In genomic region chr11:79710868-79711765, GRCm38 (mm10) we compare ENCODE assay signal across 7 mouse cellular contexts.
DNase-seq lines count a peak whose midpoint lies in the region; ATAC-seq and TF ChIP-seq lines count a peak whose summit lies in the region.

No protein-coding gene starts in this region.

- H3K27ac ChIP-seq in heart, adult 2 months: peak overlapping the region; percentile 81
- H3K27ac ChIP-seq in kidney, adult 2 months (ENCODE audit: insufficient read depth, low read depth, low read length): peak overlapping the region; percentile 84
- H3K27ac ChIP-seq in limb, embryonic 15.5 days: peak overlapping the region; percentile 82
- H3K27ac ChIP-seq in midbrain, embryonic 16.5 days (ENCODE audit: low read length): no peak overlapping the region

- DNase-seq in adrenal gland, adult 8-10 months: peak; percentile 83
- peak; percentile 90 for DNase-seq in embryo, embryonic 11 days
- peak; percentile 92 to 93 for DNase-seq in heart, adult 2 months
- DNase-seq in kidney, adult 2 months: peak; percentile 93
- peak; percentile 58 to 80 for DNase-seq in spleen, postnatal 10 days (ENCODE audit: low spot score in 2 of 2)

- peak overlapping the region; percentile 83 for H3K4me3 ChIP-seq in heart, adult 2 months
- peak overlapping the region; percentile 77 for H3K4me3 ChIP-seq in kidney, adult 2 months (ENCODE audit: insufficient read depth, low read depth, low read length)
- peak overlapping the region; percentile 77 for H3K4me3 ChIP-seq in limb, embryonic 15.5 days
- peak overlapping the region; percentile 63 for H3K4me3 ChIP-seq in midbrain, embryonic 16.5 days (ENCODE audit: low read depth, low read length)

- TF ChIP-seq CTCF in heart, adult 2 months (IDR thresholded peaks at IDR 0.05): peak; percentile 95; the same call in 1 of the 2 replicates
- TF ChIP-seq CTCF in kidney, adult 2 months (conservative IDR thresholded peaks at IDR 0.05; ENCODE audit: insufficient read depth, insufficient read length, low read depth, low read length): peak; percentile 63

- H3K27me3 ChIP-seq in heart, adult 2 months (ENCODE audit: control insufficient read depth, insufficient read depth, low read length): peaks cover 2% of the 10 kb centered on the region; the same call in 1 of the 2 replicates
- no peaks in the 10 kb centered on the region for H3K27me3 ChIP-seq in kidney, adult 2 months (replicated peaks; ENCODE audit: control insufficient read depth, insufficient read depth, low read length)
- peaks cover 28% of the 10 kb centered on the region for H3K27me3 ChIP-seq in limb, embryonic 15.5 days
- H3K27me3 ChIP-seq in midbrain, embryonic 16.5 days (ENCODE audit: control insufficient read depth, insufficient read depth, low read depth, low read length): peaks cover 21% of the 10 kb centered on the region

- intact Hi-C loops in heart, adult 2 months (cut with DNase I): loop anchor here (1.0 to 2.0 kb wide), 2 partner anchors 81 to 210 kb away; no protein-coding TSS in a partner anchor

- TF ChIP-seq POLR2A in heart, adult 2 months (IDR thresholded peaks at IDR 0.05; ENCODE audit: insufficient read depth, low read depth, low read length): 0 out of 2 replicates have a peak, but pooled peaks have one; percentile 54
- peak; percentile 40 for TF ChIP-seq POLR2A in kidney, adult 2 months (IDR thresholded peaks at IDR 0.05; ENCODE audit: low read depth, low read length)

- peak; percentile 7; the same call in 1 of the 2 replicates for TF ChIP-seq EP300 in heart, adult 2 months (IDR thresholded peaks at IDR 0.05; ENCODE audit: insufficient read depth, low read depth, low read length)

- H3K4me2 ChIP-seq in limb, embryonic 15.5 days: peak overlapping the region; percentile 97
- H3K4me2 ChIP-seq in midbrain, embryonic 16.5 days (ENCODE audit: low read length): peak overlapping the region; percentile 99

- H3K9me3 ChIP-seq in limb, embryonic 15.5 days: no peaks in the 10 kb centered on the region
- no peaks in the 10 kb centered on the region for H3K9me3 ChIP-seq in midbrain, embryonic 16.5 days (replicated peaks; ENCODE audit: control insufficient read depth, low read length, poor library complexity, severe bottlenecking)

- no peaks in the 10 kb centered on the region for H3K79me2 ChIP-seq in heart, adult 2 months (replicated peaks; ENCODE audit: control insufficient read depth, insufficient read depth, low read length)

- ATAC-seq in limb, embryonic 15.5 days (ENCODE audit: insufficient number of reproducible peaks, low FRiP score, low TSS enrichment, low read depth): peak; percentile 84
- ATAC-seq in midbrain, embryonic 16.5 days: peak; percentile 87

- WGBS in heart, adult 2 months: under 1% methylated on average over 106 of the region's 106 CpGs
- WGBS in kidney, adult 2 months: under 1% methylated on average over 105 of the region's 106 CpGs
- WGBS in limb, embryonic 15.5 days: 1% methylated on average over 97 of the region's 106 CpGs
- WGBS in midbrain, embryonic 16.5 days: under 1% methylated on average over 83 of the region's 106 CpGs

- peaks cover 7% of the 10 kb centered on the region for H3K4me1 ChIP-seq in heart, adult 2 months (ENCODE audit: control insufficient read depth, insufficient read depth, low read length)
- H3K4me1 ChIP-seq in kidney, adult 2 months (ENCODE audit: control insufficient read depth, insufficient read depth, low read length): peaks cover 18% of the 10 kb centered on the region
- H3K4me1 ChIP-seq in limb, embryonic 15.5 days: peaks cover 52% of the 10 kb centered on the region
- H3K4me1 ChIP-seq in midbrain, embryonic 16.5 days (ENCODE audit: control insufficient read depth, insufficient read depth, low read length): peaks cover 7% of the 10 kb centered on the region

- no peaks in the 10 kb centered on the region for H3K36me3 ChIP-seq in heart, adult 2 months (ENCODE audit: control insufficient read depth, insufficient read depth, low read length)
- no peaks in the 10 kb centered on the region for H3K36me3 ChIP-seq in kidney, adult 2 months (ENCODE audit: control insufficient read depth, insufficient read depth, low read length)
- H3K36me3 ChIP-seq in limb, embryonic 15.5 days: no peaks in the 10 kb centered on the region
- no peaks in the 10 kb centered on the region for H3K36me3 ChIP-seq in midbrain, embryonic 16.5 days (ENCODE audit: control insufficient read depth, insufficient read depth, low read length)

- H3K9ac ChIP-seq in heart, adult 2 months (ENCODE audit: low read depth, low read length): peak overlapping the region; percentile 91
- H3K9ac ChIP-seq in limb, embryonic 15.5 days: peak overlapping the region; percentile 72
- peak overlapping the region; percentile 65 for H3K9ac ChIP-seq in midbrain, embryonic 16.5 days (ENCODE audit: low read depth, low read length)
